Mouse (Mus musculus) thymus, postnatal 14 days (tissue): ENCODE measurements around the gene Cnnm3.

Experiments
- DNase-seq: peaks from one replicate; pipeline ENCODE4 v3.0.0; 2021

Gene Cnnm3

DNA sequence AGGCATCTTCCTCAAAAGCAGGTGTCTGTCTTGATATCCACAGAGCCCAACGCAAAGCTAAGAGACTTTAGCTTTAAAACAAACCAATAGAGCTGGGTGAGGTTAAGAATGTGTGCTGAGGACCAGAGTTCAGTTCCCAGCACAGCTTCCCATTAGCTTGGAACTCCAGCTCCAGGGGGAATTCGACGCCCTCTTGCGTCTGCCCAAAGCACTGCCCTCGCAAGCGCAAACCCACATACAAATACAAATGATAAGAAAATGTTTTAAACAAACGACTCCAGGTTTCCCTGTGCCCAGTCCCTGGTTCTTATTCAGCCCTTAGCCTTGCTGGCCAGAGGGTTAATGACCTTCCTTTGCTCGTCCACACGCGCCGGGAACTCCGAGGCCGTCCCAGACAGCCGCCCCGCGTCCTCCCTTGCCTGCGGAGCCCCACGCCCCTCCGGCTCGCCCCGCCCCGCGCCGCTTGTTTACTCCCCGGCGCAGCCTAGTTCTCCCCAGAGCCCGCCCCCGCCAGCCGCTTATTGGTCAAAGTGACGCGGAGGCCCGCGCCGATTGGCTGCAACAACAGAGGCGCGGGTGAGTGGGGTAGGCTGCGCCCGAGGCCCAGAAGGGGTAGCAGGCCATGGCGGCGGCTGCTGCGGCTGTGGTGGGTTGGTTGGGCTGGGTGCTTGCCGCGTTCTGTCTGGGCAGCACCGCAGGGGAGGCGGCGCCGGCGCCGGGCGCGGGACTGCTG lies at the start of gene Cnnm3:
Gene Cnnm3 (plus strand): TSS at position 579 of the 733 bp plus-strand sequence.
- DNase-seq = peak; percentile 100

DNA sequence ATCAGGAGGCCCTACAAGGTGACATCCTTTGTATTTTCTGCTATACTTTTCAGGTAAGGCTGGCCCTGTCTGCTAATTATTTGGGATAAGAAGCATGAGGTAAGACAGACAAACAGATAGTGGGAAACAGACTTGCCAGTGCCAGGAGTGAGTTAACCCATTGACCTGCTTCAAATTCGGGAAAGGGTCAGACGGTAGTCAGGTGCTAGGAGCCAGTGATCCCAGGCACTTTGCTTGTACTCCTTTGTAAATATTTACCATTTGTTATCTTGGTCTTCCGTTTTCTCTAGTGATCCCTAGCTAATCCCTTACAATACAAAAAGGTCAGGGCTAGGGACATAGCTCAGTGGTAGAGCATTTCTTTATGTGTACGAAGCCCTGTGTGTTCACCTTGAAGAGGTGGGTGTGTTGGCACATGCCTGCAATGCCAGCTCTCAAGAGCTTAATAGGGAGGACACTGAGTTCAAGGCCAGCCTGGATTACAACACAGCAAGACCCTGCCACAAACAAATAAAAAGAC lies 46.0 kb upstream of the Cnnm3 start:
- DNase-seq = no peak

DNA sequence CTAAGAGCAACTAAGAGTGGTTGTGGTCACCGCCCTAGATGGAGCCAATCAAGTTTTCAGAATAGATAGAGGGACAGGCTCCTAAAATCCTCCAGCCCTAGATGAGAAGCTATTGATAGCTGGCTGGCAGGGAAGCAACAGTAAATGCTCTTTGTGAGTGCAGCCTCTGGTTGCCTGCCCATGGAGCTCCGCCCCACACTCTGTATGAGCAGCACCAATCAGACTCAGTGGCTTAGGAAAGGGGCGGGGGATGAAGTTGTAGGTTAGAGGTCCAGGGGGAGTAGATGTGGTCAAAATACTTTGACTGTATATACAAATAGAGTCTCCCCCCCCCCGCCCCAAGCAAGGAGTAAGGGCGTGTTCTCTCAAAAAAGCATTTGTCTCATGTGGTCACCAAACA lies 44.2 kb upstream of the Cnnm3 start:
- DNase-seq = no peak

DNA sequence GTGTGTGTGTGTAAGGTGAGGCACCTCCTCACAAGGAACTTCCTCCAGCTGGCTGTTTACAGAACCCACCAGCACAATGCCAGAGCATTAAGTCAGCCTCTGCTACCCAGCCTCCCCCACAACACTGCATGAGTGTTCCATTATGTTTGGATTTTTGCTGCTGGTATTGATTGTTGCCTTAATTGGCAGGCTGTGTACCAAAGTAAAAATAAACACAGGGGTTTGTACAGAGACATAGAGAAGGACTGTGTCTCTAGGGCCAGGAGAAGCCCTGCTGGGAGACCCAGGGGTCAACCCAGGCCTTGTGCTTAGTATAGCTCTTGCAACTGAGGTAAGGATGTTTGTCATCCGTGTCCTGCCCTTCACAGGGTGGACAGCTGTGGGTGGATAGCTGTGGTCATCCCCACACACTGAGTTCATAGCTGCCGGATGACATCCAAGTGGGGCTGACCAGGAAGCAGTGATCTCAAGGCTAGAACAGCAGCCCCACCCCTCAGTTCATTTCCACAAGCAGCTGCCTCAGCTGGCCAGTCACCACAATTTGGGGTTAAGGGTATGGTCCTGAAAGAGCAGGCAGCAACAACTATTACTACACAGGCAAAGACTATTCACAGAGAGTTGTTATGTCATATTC lies 41.7 kb upstream of the Cnnm3 start:
- DNase-seq = no peak

DNA sequence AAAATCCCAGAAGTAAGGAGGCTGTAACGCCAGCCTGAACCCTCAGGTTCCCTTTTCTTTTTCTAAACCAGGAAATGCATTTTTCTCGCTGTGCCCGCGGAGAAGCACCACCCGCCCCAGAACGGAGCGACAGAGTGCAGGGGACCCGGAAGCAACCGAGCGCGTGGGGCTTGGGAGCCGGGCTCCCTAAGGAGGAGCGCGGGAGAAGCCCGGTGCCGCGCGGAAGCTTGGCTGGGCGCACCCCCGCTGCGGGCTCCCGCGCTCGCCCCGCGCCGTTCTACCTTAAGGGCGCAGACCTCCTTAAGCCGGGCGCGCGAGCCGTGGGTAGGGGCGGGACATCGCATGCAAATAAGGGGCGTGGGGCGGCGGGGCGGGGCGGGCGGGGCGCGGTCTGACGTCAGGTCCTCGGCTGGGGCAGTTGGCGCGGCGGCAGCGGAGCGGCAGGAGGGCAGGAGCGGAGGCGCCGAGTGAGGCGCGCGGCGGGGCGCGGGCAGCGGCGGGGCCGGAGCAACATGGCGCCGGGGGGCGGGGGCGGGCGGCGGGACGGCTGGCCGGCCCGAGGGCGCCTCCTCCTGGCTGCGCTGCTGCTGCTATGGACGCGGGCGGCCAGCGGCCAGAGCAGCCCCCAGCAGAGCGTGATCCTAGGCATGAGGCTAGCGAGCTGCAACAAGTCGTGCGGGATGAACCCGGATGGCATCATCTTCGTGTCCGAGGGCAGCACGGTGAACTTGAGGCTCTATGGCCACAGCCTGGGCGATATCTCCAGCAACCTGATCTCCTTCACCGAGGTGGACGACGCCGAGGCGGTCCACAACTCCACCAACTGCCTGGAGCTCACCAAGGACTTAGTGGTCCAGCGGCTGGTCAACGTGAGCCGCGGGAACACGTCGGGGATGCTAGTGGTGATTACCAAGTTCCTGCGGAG lies 40.2 kb upstream of the Cnnm3 start, which contains the start of gene Cnnm4:
Gene Cnnm4 (plus strand): TSS at position 440 of the 925 bp plus-strand sequence.
- peak; percentile 93 for DNase-seq

DNA sequence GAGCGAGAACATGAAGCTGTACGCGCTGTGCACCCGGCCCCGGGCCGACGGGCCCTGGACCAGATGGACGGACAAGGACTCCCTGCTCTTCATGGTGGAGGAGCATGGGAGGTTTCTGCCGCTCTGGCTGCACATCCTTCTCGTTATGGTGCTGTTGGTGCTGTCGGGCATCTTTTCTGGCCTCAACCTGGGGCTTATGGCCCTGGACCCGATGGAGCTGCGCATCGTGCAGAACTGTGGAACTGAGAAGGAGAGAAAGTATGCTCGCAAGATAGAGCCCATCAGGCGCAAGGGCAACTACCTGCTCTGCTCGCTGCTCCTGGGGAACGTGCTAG lies 39.6 kb upstream of the Cnnm3 start:
- DNase-seq = no peak

DNA sequence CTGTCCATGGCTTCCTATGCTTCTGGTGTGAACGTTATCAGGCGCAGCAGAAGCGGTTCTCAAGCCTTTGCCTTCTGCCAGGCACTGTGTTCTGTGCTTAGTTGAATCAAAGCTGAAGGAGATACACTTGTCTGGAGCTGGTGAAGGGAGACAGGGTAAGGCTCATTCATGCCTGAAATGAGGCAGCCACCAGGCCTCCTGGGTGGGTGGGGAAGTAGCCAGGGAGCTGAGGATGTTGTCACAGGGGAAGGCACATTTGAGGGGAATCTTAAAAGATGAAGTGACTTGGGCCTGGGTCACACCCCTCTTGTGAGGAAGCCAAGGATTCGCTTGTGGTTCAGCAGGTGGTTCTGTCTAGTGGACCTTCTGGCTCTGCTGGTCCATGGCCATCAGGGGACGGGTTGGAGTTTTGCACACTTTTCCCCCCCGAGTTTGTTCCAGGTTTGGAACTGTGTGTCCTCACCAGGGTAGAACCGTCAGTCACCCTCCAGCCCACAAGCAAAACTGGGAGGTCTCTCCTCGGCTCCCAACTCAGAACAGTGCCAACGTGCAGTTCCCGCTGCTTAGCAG lies 38.4 kb upstream of the Cnnm3 start:
- DNase-seq = no peak

DNA sequence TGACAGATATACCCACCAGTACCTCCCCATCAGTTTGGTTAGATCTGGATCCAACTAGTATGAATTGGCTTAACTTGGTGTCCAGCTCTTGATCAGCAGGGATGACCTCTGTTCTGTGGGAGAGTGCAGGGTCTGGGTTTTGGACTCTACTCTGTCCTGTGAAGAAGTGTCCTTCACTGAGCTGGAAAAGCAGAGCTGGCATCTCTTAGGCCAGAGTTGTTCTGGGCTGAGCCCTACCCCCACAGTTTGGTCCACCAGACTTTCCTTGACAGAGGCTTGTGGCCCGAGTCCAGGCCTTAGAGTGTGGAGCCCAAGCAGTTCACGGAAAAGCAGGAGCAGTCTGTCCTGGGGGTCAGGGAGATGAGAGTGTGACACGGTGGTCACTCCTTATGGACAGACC lies 37.0 kb upstream of the Cnnm3 start:
- DNase-seq = no peak

DNA sequence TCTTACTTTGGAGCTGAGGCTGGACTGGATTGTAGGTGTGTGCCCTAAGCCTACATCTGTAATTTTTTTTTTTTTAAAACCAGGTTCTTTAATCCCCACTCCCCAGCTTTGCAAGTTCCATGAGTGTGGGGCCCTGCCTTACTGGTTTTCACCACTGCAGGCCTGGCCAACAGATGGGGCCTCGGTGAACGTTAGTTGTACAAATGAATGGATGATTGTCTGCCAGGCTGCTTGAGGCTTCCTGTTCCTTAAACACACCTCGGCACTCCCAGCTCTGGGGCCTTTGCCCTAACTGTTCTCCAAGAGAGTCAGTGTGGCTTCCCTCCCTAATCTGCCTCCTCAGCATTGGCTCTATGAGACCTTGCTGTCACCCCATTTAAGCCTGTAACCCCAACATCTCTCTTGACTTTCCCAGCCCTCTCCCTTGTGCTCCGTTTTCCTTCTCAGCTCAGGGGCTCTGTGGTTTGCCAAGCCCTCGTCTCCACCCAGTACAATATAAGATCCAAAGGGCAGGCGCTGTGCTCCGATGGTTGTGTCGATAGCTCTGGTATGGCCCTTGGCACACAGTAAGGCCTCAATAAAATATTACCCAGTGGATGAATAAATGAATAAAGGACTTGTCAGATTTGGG lies 36.1 kb upstream of the Cnnm3 start:
- no peak for DNase-seq

DNA sequence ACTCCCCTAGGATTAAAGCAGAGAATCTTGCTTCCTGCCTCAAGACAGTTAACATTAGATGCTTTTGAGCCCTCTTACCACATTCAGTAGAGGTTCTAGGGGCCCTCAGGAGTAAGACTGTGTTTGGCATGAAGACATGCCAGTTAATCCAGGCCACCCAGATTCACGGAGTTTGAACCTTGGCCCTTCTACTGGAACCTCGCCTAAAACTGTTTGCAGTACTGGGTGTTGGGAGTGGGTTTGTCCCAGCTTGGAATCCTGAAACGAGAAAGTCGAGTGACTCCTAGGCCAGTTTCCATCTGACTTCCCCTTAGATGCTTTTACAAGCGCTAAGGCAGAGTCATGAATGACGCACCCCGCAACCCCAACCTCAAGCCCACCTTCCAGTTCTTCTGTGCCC lies 35.2 kb upstream of the Cnnm3 start:
- no peak for DNase-seq

DNA sequence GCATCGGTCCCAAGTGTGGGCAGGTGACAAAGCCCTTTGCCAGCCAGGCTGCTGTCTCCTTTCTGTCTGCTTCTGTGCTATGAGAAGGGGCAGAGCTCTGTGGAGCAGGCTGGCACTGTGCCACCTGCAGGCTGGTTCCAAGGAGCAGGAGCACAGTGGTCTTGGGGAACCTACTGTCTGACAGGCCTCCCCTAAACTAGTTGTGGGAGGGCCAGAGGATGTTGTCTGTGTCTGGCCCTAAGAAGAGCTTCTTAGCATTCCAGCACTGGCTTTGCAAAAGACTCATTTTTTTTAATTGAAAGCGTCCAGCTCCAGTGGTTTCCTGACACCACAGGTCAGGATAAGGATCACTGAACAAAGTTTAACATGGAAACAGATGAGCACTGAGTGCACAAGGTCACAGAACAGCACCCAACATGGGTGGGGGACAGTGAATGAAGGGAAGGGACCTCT lies 33.3 kb upstream of the Cnnm3 start:
- no peak for DNase-seq

DNA sequence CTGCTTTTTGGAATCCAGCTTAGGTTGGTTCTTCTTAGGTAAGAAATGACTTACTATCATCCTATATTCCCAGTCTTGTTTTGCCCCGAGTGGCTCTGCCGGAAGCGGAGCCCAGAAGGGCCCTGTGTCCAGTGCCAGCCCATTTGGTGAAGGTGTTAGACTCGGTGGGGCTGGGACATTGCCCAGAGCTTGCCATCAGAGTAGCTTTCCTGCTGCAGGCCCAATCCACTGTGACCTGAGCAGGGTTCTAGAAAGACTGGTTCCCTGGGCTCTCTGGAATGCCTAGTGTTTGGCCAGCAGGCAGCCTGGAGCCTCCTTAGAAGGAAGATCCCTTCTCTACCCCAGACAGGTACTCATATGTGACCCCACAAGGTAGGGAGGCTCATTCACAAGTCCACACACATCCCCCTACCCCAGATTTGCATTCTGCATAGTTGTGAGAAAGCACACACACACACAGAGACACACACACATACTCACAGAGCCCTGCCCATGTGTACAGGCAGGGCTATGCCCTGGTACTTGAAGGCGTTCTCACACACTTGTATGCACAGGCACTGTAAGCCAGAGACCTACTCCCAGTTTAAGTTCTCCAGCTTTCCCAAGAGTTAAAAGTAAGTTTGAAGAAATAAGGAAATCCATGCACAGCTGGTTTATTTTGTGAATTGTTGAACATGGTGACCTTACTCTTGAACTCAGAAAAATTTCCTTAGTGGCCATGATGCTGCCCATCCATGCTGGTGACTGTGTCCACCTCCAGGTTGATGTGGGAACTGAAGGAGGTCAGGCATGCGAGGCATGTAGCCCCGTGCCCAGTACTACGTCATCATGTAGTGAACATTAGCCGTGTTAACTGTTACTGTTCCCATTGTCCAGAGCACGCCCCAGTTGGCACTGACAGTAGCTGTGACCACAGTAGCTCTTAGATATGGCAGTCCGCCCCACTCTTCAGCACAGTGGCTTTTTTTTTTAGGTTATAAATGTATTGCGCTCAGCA lies 31.5 kb upstream of the Cnnm3 start:
- DNase-seq = no peak

DNA sequence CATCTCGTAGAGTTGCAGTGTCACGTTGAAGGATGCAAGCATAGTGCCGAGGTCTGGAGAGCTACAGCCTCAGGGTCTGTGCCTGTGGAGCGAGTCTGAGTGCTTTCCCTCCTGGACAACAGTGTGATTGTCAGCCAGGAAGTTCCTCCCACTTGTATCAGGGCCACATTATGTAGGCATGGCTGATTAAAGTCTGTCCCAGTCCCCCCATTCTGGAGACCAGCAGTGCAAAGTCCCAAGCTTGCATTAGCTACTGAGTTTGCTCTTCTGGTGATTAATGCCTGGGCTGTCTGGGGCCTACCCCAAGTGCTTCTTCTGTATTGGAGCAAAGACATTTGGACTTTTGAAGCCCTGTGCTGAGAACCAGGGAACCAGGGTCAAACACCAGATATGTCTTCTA lies 27.8 kb upstream of the Cnnm3 start:
- no peak for DNase-seq

DNA sequence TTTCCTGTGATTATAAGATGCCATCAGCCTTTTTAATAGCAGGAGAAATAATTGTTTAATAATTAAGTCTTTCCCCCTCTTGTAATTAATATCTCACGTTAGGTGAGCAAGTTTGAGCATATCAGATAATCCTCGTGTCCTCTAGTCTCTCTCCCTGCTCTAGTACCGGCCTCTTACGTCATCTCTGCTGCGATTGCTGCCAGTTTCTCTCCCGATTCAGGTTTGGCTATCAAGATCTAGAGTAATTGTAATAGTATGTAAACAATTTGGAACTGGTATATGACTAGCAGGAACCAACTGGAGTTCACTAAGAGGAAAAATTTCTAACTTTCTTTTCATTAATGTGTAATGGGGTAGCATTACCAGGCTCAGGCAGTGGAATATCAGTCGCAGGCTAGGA lies 26.6 kb upstream of the Cnnm3 start:
- DNase-seq = no peak

DNA sequence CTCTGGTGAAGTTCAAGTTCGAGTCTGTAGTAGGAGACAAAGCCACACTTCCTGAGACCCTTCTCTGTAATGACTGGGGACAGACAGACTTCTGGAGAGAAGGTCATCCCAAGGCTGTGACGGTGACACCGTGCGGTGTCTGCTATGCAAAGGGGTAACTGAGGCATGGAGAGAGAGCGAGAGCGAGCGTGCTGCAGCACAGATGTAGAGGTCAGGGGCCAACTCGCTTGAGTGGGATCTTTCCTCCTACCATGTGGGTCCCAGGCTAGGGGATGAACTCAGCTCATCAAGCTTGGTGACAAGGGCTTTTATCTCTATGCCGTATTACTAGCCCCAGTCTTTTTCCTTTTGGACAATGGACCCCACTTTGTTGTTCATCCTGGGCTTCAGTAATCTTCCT lies 24.6 kb upstream of the Cnnm3 start:
- DNase-seq = no peak

DNA sequence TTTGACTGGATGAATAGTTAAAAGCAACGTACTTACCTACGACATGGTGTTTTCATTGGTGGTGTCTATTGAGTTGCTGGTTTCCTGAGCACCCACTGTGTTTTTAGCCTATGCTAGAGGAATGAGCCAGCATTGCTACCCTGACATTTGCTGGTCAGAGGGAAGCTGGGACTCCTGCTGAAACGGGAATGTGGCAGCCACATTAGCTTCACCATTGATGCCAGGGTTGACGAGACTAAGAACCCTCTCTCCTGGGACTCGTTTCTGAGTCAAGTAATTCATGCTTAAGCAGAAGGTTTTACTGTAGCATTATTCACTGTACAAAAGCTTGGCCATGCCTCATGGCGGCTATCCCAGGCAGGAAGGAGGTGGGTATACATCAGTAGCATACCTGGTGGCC lies 22.0 kb upstream of the Cnnm3 start:
- no peak for DNase-seq

DNA sequence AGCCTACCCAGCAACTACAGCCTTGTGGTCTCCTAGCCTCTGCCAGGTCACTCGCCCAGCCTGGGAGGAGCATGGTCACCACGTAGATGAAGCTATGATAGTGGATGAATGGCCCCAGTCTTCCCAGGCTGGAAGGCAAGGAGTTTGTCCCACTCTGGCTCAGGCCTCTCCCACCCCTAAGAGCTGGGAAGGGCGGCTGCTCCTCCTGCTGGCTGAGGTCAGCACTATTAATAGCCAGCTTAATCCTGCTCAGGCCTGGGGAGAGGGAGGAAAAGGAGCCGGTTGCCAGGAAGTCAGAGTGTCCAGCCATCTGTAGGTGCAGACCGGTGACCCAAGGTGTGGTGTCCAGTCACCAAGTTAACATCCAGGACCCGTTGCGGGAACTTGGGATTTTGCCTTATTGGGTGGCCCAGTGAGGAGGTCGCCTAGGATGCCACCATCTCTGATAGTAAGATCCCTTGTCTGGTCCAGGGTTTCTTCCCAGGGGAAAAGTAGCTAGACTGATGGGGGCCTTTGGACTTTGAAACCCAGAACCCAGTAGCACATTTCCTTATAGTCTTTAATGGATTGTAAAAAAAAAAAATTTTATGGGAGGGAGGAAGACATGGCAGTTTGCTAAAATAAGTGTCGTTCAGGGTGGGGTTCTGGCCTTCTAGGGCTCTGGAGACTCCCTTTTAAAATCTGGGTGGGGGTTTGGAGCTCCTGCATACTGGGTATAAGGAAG lies 19.1 kb upstream of the Cnnm3 start:
- DNase-seq = no peak

DNA sequence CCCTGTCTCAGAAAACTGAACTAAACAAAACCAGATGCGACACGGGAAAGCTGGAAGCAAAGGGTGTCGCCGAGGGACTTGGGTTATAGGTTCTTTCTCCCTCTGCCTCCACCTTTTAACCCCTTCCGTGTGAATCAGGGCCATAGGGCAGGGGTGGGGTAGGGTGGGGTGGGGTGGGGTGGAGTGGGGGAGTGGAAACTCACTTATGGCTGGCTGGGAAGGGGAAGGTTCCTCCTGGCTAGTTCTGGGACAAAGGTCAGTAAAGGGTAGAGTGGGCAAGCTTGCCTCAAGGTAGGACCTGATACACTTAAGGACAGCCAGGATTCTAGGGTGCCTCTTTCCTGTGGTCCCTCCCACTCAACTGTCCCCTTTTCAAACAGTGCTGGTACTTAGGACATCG lies 18.4 kb upstream of the Cnnm3 start:
- DNase-seq = no peak

DNA sequence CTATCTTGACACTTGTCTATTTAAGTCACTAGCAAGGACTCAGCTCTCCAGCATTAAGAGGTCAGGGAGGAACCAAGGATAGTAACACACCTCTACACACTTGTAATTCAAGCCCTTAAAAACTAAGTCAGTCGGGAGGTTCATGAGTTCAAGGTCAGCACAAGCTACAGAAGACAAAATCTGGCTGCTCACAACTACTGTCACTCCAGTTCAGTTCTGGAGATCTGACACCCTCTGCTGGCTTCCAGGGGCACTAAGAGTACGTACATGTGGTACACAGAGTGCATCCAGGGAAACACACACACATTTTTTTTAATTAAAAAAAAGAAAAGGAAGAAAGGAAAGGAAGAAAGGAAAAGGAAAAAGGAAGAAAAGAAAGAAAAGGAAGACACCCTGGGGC lies 14.9 kb upstream of the Cnnm3 start:
- peak; percentile 47 for DNase-seq

DNA sequence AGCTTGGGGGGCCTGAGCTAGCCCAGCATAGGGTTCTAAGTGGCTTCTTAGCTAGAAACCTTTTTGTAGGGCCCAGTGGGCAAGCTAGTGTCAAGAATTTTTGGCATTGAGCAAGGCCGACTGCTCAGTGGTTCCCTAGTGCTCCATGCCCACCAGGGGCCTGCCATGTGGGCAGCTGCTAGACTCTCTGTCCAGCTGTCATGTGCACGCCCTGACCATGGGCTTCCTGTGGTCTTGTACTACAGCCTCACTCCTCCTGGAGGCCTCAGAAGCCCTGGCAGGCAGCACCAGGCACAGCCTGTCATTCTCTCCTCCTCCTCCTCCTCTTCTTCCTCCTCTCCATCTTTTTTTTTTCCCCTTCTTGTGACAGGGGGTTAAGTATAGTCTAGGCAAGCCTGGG lies 14.4 kb upstream of the Cnnm3 start:
- DNase-seq = no peak

DNA sequence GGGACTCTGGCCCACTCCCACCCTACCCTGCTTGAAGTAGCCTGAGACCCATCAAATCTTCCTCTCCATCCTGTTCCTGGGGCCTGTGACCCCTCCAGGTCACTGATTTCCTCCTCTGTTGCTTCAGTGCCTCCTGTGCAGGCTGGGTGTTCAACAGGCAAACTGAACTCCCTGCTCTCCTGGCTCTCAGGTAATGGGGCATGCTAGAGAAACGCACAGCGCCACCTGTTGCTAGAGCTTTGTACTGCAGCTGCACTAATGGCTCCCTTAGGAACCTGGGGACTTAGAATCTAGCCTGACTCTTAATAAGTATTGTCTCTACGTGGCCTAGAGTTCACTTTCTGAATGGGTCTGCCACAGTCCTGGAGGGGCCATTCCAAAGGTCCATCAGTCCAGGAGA lies 10.4 kb upstream of the Cnnm3 start:
- DNase-seq = peak; percentile 80
